Mouse (Mus musculus): Measurements from ENCODE around the gene Pitpnm1.
A peak's percentile ranks its signal among the peaks of the same experiment; 100 is the strongest.

Pitpnm1 gene

GRCm38 (mm10) chr19:4140147-4140546, 40.3 kb downstream of the Pitpnm1 start:
- no peak for DNase-seq (ENCODE audit: low spot score)

- DNase-seq (ENCODE audit: low spot score): no peak
Observed at GRCm38 (mm10) chr19:4142416-4143173, 42.8 kb downstream of the Pitpnm1 start.

DNA sequence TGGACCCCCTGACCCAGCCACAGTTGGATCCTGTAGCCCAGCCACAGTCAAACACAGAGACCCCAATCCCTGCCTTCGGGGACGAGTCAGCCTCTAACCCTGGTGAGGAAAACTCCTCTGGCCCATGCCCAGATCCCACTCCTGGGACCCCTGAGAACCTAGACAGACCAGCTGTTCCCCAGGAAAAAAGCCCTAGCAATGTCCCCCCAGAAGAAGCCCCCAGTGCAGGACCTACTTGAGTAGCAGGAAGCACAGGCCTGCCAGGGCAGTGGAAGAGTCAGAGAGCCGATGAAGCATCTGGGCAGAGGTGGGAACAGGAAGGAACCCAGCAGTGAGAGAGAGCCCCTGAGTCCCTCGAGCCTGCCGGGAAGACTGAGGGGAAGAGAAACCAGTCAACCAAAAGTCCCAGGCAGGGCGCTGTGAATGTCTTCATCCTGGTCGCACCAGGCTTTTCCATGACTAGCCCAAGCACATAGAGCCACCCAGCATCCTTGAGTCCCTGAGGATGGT, 44.0 kb downstream of the Pitpnm1 start, which contains the start of gene Cabp4:
Gene Cabp4, minus strand, starts transcription at position 275 of the 510 bp plus-strand sequence.
- no peak for DNase-seq (ENCODE audit: low spot score)

DNA sequence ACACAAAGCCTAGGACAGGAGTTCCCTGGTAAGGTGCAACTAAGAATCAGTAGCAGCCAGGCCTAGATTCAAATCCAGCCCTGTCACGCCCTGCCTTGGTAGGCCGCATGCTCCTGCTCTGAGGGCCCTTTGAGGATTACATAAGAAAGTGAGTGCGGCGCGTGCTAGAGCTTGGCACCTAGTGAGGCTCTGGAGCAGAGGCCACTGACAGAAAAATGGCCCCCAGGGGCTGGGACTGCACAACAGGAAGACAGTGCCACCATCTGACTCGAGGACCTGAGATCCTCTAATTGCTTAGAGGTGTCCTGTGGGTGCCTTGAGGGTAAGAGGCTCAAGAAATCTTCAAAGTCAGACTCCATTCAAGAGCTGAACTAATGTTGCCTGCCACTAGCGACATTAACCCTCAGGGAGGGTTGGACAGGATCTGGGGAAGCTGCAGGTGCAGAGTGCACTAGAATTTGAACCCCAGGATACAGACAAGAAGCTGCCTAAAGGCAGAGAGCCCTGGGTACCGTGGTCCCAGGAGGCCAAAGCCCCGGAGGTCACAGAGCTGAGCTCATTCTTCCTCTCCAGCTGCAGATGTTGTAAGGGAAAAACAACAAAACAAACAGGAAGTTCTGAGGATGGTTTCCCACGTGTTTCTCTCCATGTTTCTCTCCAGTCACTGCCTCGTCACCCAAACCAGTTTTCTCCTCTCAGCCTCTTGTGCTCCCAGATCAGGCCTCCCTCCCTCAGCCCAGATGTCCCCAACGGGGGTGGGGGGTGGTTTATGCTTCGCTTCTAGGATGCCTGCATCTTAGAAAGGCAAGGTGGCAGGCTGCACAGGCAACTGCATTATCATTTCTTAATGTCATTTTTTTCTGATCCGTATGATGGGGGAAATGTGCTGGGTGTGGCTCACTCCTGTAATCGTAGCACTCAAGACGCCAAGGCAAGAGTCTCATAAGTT, 45.0 kb downstream of the Pitpnm1 start:
- DNase-seq (ENCODE audit: low spot score): no peak

- no peak for DNase-seq (ENCODE audit: low spot score)
Observed at GRCm38 (mm10) chr19:4145936-4146335, 46.1 kb downstream of the Pitpnm1 start.

GRCm38 (mm10) chr19:4146366-4147021, 46.7 kb downstream of the Pitpnm1 start:
- DNase-seq (ENCODE audit: low spot score): no peak

DNA sequence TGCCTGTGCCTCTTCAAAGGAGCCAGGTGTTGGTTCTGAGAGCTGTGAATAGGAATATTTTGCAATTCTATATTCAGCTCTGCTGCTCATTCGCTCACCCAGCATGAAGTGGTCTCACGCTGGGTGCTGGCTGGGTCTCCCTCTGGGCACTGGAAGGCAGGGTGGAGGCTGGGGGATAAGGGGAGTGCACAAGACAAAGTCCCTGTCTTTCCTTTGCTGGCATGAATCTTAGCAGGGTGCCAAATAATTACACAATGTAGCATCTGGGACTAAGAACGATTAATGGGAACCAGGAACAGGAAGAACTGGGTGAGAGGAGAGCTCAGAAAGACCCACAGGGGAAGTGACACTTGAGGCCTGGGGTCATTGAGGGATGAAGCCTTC, 47.2 kb downstream of the Pitpnm1 start:
- no peak for DNase-seq (ENCODE audit: low spot score)

- no peak for DNase-seq (ENCODE audit: low spot score)
Observed at GRCm38 (mm10) chr19:4147782-4148490, 48.1 kb downstream of the Pitpnm1 start.

GRCm38 (mm10) chr19:4148491-4148806, 48.7 kb downstream of the Pitpnm1 start, which contains the start of gene Coro1b:
Gene Coro1b, plus strand, starts transcription at chr19:4148619.
- peak; percentile 89 for DNase-seq (ENCODE audit: low spot score)

GRCm38 (mm10) chr19:4148819-4149218, 49.0 kb downstream of the Pitpnm1 start:
- no peak for DNase-seq (ENCODE audit: low spot score)

GRCm38 (mm10) chr19:4149283-4149682, 49.5 kb downstream of the Pitpnm1 start:
- no peak for DNase-seq (ENCODE audit: low spot score)

DNA sequence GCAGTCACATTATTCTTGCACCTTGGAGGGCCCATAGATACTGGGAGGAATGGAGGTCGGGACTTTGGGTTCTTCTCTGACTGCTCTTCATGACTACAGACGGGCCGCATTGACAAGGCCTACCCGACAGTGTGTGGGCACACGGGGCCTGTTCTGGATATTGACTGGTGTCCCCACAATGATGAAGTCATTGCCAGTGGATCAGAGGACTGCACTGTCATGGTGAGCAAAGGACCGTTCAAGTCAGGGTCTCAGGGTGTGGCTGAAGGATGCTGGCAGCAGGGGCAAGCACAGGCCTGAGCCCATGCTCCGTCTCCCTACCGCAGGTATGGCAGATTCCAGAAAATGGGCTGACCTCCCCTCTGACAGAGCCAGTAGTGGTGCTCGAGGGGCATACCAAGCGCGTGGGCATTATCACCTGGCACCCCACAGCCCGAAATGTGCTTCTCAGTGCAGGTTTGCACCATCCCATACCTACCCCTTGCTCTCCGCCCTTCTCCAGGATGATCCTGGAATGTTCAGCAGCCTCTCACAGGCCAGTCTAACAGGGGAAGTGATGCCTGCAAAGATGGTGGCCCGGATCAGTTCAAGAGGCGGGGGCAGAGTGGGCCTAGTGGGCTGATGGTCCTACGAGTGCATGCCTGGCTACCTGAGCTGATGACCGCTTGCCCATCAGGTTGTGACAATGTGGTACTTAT, 50.1 kb downstream of the Pitpnm1 start:
- DNase-seq (ENCODE audit: low spot score): no peak

DNA sequence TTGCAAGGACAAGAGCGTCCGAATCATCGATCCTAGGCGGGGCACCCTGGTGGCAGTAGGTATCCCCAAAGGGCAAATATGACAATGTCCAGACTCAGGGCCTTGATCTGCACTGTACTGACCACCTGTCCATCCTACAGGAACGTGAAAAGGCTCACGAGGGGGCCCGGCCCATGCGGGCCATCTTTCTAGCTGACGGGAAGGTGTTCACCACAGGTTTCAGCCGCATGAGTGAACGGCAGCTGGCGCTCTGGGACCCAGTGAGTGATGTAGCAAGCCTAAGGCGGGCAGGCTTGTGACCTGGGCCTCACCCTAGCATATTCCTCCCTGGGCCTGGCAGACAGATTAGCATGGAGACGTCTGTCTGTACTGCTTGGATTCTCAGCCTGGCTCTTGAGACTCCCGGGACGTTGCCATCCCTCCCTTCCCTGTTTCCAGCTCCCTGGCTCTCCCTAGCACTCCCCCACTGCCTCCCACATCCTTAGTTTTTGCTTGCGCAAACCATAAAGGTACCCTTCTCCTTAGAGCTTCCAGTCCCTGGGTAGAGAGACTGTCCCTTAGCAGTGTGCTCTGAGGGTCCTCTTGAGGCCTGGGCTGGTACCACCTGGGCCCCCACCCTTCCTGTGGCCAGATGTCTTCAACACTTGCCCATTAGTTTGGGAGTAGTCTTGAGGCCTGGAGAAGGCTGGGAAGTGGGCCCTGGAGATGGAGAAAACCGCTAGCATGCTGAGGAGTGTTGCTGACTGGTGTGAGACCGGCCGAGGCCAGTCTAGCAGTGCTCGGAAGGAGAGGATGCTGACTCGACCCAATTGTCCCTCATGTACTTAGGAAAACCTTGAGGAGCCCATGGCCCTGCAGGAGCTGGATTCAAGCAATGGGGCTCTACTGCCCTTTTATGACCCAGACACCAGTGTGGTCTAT, 51.0 kb downstream of the Pitpnm1 start:
- DNase-seq (ENCODE audit: low spot score): no peak

GRCm38 (mm10) chr19:4151488-4151860, 51.7 kb downstream of the Pitpnm1 start:
- no peak for DNase-seq (ENCODE audit: low spot score)

- DNase-seq (ENCODE audit: low spot score): no peak
Observed at GRCm38 (mm10) chr19:4151898-4152297, 52.1 kb downstream of the Pitpnm1 start.

DNA sequence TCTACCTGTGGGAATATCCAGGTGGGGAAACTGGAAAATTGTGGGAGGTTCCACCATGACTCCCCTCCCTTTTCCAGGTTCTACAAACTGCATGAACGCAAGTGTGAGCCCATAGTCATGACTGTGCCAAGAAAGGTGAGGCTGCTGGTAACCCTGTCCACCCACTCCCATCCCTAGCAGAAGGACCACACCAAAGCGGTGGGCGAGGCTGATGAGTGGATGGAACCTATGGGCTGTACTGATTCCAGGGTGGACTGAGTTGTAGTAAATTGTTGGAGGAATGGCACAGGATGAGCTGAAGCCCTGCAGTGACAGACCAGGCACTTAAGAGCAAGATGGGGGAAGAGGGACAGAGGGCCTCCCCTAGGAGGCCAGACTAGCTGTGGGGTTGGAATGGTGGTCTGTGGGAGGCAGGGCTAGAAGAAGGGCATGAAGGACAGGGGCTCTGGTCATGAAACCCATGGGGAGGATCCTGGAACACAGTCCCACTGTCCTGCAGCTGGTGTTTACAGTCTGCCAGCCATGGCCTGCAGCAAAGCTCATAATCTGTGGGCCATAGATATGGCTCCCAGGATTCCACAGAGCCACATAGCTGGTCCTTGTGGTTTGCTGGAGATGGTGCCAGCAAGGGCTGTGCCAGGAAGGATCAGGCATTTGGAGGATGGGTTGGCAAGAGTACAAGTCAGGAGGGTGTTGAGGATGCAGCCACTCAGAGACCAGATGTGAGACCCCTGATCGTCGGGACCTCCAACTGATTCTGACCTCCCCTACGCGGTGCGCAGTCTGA, 52.8 kb downstream of the Pitpnm1 start:
- DNase-seq (ENCODE audit: low spot score): no peak

- DNase-seq (ENCODE audit: low spot score): peak; percentile 51
Observed at GRCm38 (mm10) chr19:4153232-4153654, 53.4 kb downstream of the Pitpnm1 start, which contains the start of gene Ptprcap. Gene Ptprcap, plus strand, starts transcription at chr19:4153604.

DNA sequence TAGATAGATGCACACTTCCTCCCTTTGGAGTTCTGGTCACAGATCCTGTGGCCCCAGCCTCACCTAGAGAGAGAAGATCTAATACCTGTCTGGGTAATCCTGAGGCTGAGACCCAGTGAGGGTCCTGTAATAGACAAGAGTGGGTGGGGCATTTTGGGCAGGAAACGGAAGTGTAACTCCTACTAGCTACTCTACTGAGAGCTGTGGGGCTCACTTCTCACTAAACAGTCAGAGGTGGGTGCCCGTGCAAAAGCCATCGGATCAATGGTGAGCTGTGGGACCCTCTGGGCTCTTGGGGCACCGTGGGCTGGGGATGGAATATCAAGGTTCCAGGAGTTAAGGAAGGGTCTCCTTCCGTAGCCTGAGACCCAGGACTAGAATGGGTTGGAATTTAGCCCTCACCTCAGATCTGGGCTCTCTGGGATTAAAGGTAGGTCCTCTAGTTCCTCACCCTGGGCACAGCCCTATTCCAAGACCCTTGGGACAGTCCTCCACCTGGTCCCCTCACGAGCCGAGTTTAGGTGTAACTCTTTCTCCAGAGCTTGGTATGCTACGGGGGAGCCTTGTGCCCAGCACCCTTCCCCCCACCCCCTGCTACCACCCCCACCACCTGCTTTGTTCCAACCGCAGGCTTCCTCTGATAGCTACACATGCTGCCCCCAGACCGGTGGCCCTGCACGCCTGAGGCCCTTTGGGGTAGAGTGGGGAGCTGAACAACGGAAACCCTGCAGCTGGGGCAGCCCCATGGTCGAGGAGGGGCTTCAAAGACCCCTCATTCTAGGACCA, 54.8 kb downstream of the Pitpnm1 start:
- DNase-seq (ENCODE audit: low spot score): no peak

Measured in MN1 (cell line).